Comparison of ENCODE assay signal across 14 mouse cellular contexts in the genomic region with DNA sequence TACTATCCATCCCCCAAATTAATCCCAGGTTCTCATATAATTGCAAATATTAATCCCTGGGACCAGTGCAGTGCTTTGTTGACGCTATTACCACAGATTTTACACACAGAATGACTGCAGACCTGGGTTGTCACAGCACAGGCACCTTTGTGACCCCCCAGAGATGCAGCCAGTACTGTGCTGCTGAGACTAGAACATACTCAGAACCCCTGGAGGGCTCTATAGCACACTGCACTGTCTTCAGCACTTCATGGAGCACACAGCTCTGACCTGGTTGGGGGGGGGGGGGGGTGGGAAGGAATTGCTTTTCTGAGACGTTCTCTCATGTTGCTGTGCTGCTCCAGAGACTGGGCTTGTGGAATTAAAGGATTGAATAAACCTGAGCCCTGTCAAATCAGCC.
"Had no signal": no experiment of that assay in that cellular context is flagged by ENCODE, and none has a peak within 500 bp of the region (broad histone marks: within the 10 kb centered on the region; RNA-seq: fewer than 3 reads in every experiment).

No protein-coding gene starts in this region.

- H3K27me3 ChIP-seq: kidney, embryonic 15.5 days; limb, embryonic 13.5 days had no signal

- H3K36me3 ChIP-seq: kidney, embryonic 15.5 days; limb, embryonic 13.5 days had no signal

- DNase-seq: kidney, adult 2 months; kidney, postnatal 14 days; left cerebral cortex, postnatal 4 days; lung, adult 18-20 months; lung, postnatal 36 days; right cerebral cortex, postnatal 4 days; spleen, adult 18-20 months; thymus, adult 18-20 months; thymus, postnatal 14 days had no signal

- ATAC-seq: intestine, embryonic 16.5 days; lung, postnatal 0 days had no signal

- H3K9me3 ChIP-seq: kidney, embryonic 15.5 days; limb, embryonic 13.5 days had no signal

- H3K4me3 ChIP-seq: kidney, embryonic 15.5 days; limb, embryonic 13.5 days had no signal

- H3K27ac ChIP-seq: kidney, embryonic 15.5 days; limb, embryonic 13.5 days; liver, embryonic 14.5 days had no signal

- H3K4me1 ChIP-seq: kidney, embryonic 15.5 days; limb, embryonic 13.5 days had no signal

- H3K9ac ChIP-seq: kidney, embryonic 15.5 days; limb, embryonic 13.5 days; liver, embryonic 14.5 days had no signal

- H3K4me2 ChIP-seq: kidney, embryonic 15.5 days; limb, embryonic 13.5 days had no signal
